Mouse (Mus musculus) heart, postnatal 0 days (tissue): Measurements from ENCODE around the gene Tnnc2.

Experiments
- CTCF ChIP-seq: IDR thresholded peaks from 2 replicates; pipeline ENCODE4 v1.5.1; 2016; ENCODE audit warnings: antibody characterized with exemption, control low read depth, low read depth
- EP300 ChIP-seq: IDR thresholded peaks from 2 replicates; pipeline ENCODE4 v1.6.1; 2016; ENCODE audit warnings: antibody characterized with exemption, low read depth

DNA sequence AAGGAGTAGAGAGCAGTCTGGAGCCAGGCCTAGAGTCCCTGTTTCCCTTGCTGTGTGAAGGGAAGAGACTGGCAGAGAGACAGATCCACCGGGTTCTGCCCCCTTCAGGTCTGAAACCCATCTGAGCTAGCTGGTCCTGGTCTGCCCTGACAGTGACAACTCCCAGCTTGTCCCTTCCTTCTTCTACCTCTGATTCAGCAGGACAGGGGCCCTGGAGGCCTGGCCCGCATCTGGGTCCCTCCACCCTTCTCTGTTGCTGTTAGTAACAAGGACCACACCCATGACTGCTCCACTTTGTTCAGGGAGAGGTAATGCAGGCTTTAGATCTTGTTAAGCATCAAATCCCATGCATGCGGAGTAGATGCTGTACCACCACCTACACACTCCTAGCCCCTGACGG, 8.6 kb upstream of the Tnnc2 start:
- TF ChIP-seq CTCF (no peak), EP300 (no peak)
